Mouse (Mus musculus) limb, embryonic 13.5 days (tissue): ENCODE results near the gene Ankrd23. TPM values are rescaled to one million over a fixed set of nuclear protein-coding genes. Genes with fewer than 3 reads are reported as not detected.

Experiments used
- ATAC-seq: fragments of 200-750 bp; cut with Nextera tagmentation; 2 replicates; pipeline ENCODE4 v1.8.0; 2017; ENCODE audit warnings: low read depth, moderate number of reproducible peaks, moderate TSS enrichment; ENCODE audit not compliant: low FRiP score
- H3K27ac ChIP-seq: fragments of 300-500 bp; sonication (generic); 2 replicates; pipeline ENCODE4 v1.5.1; 2015; ENCODE audit warnings: inconsistent platforms, mild to moderate bottlenecking, moderate library complexity
- H3K27me3 ChIP-seq: fragments of 300-500 bp; sonication (generic); 2 replicates; pipeline ENCODE4 v1.6.1; 2015; ENCODE audit warnings: mild to moderate bottlenecking, inconsistent platforms
- H3K36me3 ChIP-seq: fragments of 300-500 bp; sonication (generic); 2 replicates; pipeline ENCODE4 v1.6.1; 2015; ENCODE audit warnings: inconsistent platforms, mild to moderate bottlenecking, moderate library complexity
- H3K4me1 ChIP-seq: fragments of 300-500 bp; sonication (generic); 2 replicates; pipeline ENCODE4 v1.6.1; 2015; ENCODE audit warnings: inconsistent platforms
- H3K4me2 ChIP-seq: fragments of 300-500 bp; sonication (generic); replicated peaks from 2 replicates; pipeline ENCODE4 v1.6.1; 2015; ENCODE audit warnings: inconsistent platforms, mild to moderate bottlenecking, moderate library complexity
- H3K4me3 ChIP-seq: fragments of 300-500 bp; sonication (generic); 2 replicates; pipeline ENCODE4 v1.5.1; 2015; ENCODE audit warnings: moderate library complexity, mild to moderate bottlenecking, inconsistent platforms
- H3K9ac ChIP-seq: fragments of 300-500 bp; sonication (generic); 2 replicates; pipeline ENCODE4 v1.6.1; 2015; ENCODE audit warnings: mild to moderate bottlenecking, inconsistent platforms
- H3K9me3 ChIP-seq: fragments of 300-500 bp; sonication (generic); 2 replicates; pipeline ENCODE4 v1.6.1; 2016; ENCODE audit warnings: inconsistent platforms
- WGBS: fragments of 180-500 bp; shearing (Covaris S2); methylation state at CpG from one replicate; pipeline ENCODE4 v1.1.7; 2015; 5-methylcytosine and 5-hydroxymethylcytosine counted together
- polyA plus RNA-seq: library from polyadenylated mRNA; unstranded; fragments of >200 nt; fragmentation: Nextera tagmentation; extraction: Ambion mirVana; gene quantifications from 2 replicates; pipeline ENCODE4 v1.2.1, GENCODE M21; 2015

Ankrd23 gene
- polyA plus RNA-seq, 1 experiment from 2014 or later, result 20.8 TPM

DNA sequence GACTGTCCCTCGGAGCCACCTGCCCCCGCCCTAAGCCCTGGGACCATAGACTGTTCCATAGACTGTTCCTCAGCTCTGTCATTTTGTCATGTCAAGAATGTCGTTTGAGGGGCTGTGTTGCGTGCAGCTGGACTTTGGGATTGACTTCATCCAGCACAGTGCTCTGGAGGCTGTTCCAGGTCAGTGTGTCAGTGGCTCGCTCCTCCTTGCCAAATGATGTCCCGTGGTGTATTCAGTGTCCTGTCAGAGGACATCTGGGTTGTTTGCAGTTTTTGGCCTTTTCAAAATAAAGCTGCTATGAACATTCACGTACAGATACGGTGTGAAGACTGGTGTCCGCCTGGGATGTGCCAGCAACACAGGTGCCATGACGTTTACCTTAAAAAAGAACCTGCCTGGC, 9.8 kb downstream of the Ankrd23 start:
- Histone ChIP-seq H3K36me3 (peaks cover 64% of the 10 kb centered on the region), H3K9ac (no peak overlapping the region), H3K4me3 (no peak overlapping the region), H3K27me3 (no peaks in the 10 kb centered on the region), H3K4me2 (no peak overlapping the region), H3K27ac (no peak overlapping the region), H3K9me3 (no peaks in the 10 kb centered on the region), H3K4me1 (peaks cover 41% of the 10 kb centered on the region)
- WGBS, result 92% methylated on average over 10 of the region's 10 CpGs
- no peak for ATAC-seq

DNA sequence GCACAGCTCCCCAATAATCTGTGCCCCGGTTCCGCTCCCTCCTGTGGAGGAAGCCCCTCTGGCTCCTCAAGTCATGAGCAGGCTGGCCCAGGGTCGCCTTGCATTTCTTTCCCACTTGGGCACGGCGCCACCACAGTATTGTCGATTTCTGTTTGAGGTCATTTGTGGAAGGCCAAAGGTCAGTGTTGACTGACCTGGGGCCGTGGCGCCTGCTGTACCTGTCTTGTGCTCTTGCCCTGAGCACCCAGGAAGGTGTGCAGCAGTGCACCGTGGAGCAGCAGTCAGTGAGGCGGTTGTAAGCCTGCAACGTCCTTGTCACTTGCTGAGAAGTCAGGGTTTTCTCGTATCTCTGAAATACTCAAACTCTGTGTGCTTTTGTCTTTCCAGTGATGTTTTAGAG, 10.9 kb downstream of the Ankrd23 start:
- Histone ChIP-seq H3K4me3 (no peak overlapping the region), H3K9me3 (no peaks in the 10 kb centered on the region), H3K4me2 (no peak overlapping the region), H3K27me3 (no peaks in the 10 kb centered on the region), H3K4me1 (peaks cover 50% of the 10 kb centered on the region), H3K27ac (no peak overlapping the region), H3K36me3 (peaks cover 65% of the 10 kb centered on the region), H3K9ac (no peak overlapping the region)
- ATAC-seq, result no peak
- 90% methylated on average over 12 of the region's 12 CpGs for WGBS

GRCm38 (mm10) chr1:36524058-36524457, 12.6 kb downstream of the Ankrd23 start:
- no peak overlapping the region for H3K4me3 ChIP-seq
- no peak for ATAC-seq
- H3K27me3 ChIP-seq, result no peaks in the 10 kb centered on the region
- peaks cover 80% of the 10 kb centered on the region for H3K36me3 ChIP-seq
- 85% methylated on average over 5 of the region's 5 CpGs for WGBS
- H3K4me1 ChIP-seq, result peaks cover 40% of the 10 kb centered on the region
- no peak overlapping the region for H3K4me2 ChIP-seq
- no peak overlapping the region for H3K9ac ChIP-seq
- H3K9me3 ChIP-seq, result no peaks in the 10 kb centered on the region
- H3K27ac ChIP-seq, result peak overlapping the region; percentile 89; the same call in 1 of the 2 replicates

GRCm38 (mm10) chr1:36523332-36524013, 13.2 kb downstream of the Ankrd23 start:
- Histone ChIP-seq H3K4me3 (no peak overlapping the region), H3K27me3 (no peaks in the 10 kb centered on the region), H3K9ac (no peak overlapping the region), H3K27ac (peak overlapping the region; percentile 89), H3K9me3 (no peaks in the 10 kb centered on the region), H3K4me2 (peak overlapping the region; percentile 29), H3K4me1 (peaks cover 40% of the 10 kb centered on the region), H3K36me3 (peaks cover 86% of the 10 kb centered on the region)
- WGBS, result 29% methylated on average over 9 of the region's 9 CpGs
- peak; percentile 85 for ATAC-seq

- H3K4me1 ChIP-seq, result peaks cover 39% of the 10 kb centered on the region
- H3K4me2 ChIP-seq, result no peak overlapping the region
- no peak overlapping the region for H3K9ac ChIP-seq
- H3K9me3 ChIP-seq, result no peaks in the 10 kb centered on the region
- peaks cover 87% of the 10 kb centered on the region for H3K36me3 ChIP-seq
- WGBS, result 92% methylated on average over 7 of the region's 7 CpGs
- peak overlapping the region; percentile 89; the same call in 1 of the 2 replicates for H3K27ac ChIP-seq
- no peak for ATAC-seq
- H3K27me3 ChIP-seq, result no peaks in the 10 kb centered on the region
- H3K4me3 ChIP-seq, result no peak overlapping the region
These were observed 14.5 kb downstream of the Ankrd23 start for GRCm38 (mm10) chr1:36522210-36522609.

DNA sequence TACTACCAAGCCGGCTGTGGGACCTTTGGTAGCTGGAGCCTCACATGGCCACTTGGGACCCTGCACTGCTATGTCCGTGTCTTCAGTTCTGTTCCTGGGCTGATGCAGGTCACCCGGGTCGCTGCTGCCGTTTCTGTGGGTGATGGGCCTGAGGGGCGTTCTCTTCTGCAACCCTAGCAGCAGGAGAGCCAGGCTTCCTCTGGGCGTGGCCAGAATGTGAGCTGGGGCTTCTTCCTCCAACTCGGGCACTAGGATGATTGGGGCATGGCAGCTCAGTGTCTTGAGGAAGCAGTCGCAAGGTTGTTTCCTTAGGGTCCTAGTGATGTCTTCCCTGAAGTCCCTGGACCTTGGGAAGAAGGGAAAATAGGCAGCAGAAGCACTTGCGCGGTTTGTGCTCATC, 17.1 kb downstream of the Ankrd23 start:
- no peak for ATAC-seq
- peaks cover 75% of the 10 kb centered on the region for H3K36me3 ChIP-seq

DNA sequence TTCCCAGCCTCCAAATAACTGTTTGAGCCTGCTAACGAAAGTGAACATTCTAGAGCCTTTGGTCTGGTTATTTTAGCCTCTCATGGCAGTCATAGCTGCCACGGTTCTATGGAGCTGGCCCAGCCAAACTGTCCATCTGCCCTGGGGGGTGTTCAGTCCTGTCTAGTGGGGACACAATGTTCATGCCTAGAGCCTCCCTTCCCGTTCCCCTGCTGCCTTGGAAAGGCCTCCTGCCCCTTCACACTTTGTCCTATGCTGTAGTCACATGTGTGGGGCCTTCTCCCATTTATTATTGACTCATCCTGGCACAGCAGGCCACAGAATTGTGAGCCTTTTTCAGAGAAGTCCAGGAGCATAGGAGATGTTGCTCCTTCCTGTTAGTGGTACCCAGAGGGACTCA, 18.4 kb downstream of the Ankrd23 start:
- H3K36me3 ChIP-seq, result peaks cover 62% of the 10 kb centered on the region
- H3K27ac ChIP-seq, result no peak overlapping the region
- 74% methylated on average over 3 of the region's 3 CpGs for WGBS

More for the DNA sequence above, 17.1 kb downstream of the Ankrd23 start:
- H3K4me2 ChIP-seq, result no peak overlapping the region
- no peak overlapping the region for H3K9ac ChIP-seq
- H3K9me3 ChIP-seq, result no peaks in the 10 kb centered on the region
- 82% methylated on average over 11 of the region's 11 CpGs for WGBS
- H3K4me1 ChIP-seq, result peaks cover 47% of the 10 kb centered on the region
- no peak overlapping the region for H3K27ac ChIP-seq
- no peak overlapping the region for H3K4me3 ChIP-seq
- no peaks in the 10 kb centered on the region for H3K27me3 ChIP-seq

DNA sequence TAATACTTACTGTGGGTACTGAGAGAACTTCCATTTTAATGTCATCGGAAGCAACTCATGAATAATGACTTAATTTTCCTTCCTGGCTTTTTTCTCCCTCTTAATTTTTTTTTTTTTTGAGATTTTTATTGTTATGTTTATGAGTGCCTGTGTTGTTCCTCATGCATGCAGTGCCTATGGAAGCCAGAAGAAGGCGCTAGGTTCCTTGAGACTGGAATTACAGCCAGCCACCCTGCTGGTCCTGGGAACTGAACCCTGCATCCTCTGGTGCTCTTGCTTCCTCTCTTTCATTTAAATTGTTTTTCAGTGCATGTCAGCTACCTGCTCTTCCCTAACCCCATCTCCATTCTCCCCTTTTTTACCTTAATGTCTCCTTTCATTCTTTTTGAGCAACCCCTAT, 23.0 kb downstream of the Ankrd23 start:
- Histone ChIP-seq H3K4me1 (peaks cover 29% of the 10 kb centered on the region), H3K27ac (no peak overlapping the region), H3K4me2 (peak overlapping the region; percentile 96), H3K27me3 (no peaks in the 10 kb centered on the region), H3K36me3 (peaks cover 25% of the 10 kb centered on the region), H3K4me3 (peak overlapping the region; percentile 93), H3K9ac (peak overlapping the region; percentile 87), H3K9me3 (no peaks in the 10 kb centered on the region)
- 58% methylated on average over 2 of the region's 2 CpGs for WGBS
- ATAC-seq, result no peak

More for the DNA sequence above, 18.4 kb downstream of the Ankrd23 start:
- no peaks in the 10 kb centered on the region for H3K9me3 ChIP-seq
- no peak for ATAC-seq
- no peaks in the 10 kb centered on the region for H3K27me3 ChIP-seq
- no peak overlapping the region for H3K4me3 ChIP-seq
- H3K4me1 ChIP-seq, result peaks cover 48% of the 10 kb centered on the region
- H3K9ac ChIP-seq, result no peak overlapping the region
- H3K4me2 ChIP-seq, result no peak overlapping the region

DNA sequence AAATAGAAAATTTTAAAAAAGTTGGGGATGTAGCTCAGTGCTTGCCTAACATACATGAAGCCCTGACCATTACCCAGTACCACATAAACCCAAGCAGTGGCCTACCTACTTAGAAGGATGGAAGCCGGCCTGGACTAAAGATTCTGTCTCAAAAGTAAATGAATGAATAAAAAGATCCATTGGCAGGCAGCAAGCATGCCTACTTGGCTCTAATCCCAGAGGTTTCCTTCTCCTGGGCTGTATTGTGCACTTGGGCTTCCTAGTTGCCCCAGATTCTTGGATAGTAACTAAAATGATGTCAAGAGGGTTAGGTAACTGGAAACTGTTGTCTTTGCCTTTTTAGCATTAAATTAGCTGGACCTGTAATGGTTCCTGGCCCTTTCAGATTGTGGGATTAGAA, 23.4 kb downstream of the Ankrd23 start:
- H3K9ac ChIP-seq, result peak overlapping the region; percentile 87
- 11% methylated on average over 1 of the region's 1 CpGs for WGBS
- no peak overlapping the region for H3K27ac ChIP-seq
- H3K9me3 ChIP-seq, result no peaks in the 10 kb centered on the region
- H3K4me3 ChIP-seq, result peak overlapping the region; percentile 93
- peaks cover 21% of the 10 kb centered on the region for H3K36me3 ChIP-seq
- no peaks in the 10 kb centered on the region for H3K27me3 ChIP-seq
- H3K4me2 ChIP-seq, result peak overlapping the region; percentile 96
- H3K4me1 ChIP-seq, result peaks cover 27% of the 10 kb centered on the region
- ATAC-seq, result no peak

DNA sequence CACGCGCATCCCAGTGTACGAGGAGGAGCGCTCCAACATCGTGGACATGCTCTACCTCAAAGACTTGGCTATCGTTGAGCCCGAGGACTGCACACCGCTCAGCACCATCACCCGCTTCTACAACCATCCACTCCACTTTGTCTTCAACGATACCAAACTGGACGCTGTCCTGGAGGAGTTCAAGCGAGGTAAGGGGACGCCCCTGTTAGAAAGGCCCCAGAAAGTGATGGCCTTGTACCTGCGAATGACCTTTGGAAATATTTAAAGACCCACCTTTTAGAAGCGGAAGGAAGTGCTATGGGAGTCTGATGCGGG, 23.8 kb downstream of the Ankrd23 start:
- peak overlapping the region; percentile 96 for H3K4me2 ChIP-seq
- ATAC-seq, result no peak
- H3K9ac ChIP-seq, result peak overlapping the region; percentile 87
- H3K9me3 ChIP-seq, result no peaks in the 10 kb centered on the region
- peaks cover 26% of the 10 kb centered on the region for H3K4me1 ChIP-seq
- H3K36me3 ChIP-seq, result peaks cover 19% of the 10 kb centered on the region
- H3K27me3 ChIP-seq, result no peaks in the 10 kb centered on the region
- 1% methylated on average over 16 of the region's 16 CpGs for WGBS
- peak overlapping the region; percentile 99 for H3K27ac ChIP-seq
- H3K4me3 ChIP-seq, result peak overlapping the region; percentile 93

DNA sequence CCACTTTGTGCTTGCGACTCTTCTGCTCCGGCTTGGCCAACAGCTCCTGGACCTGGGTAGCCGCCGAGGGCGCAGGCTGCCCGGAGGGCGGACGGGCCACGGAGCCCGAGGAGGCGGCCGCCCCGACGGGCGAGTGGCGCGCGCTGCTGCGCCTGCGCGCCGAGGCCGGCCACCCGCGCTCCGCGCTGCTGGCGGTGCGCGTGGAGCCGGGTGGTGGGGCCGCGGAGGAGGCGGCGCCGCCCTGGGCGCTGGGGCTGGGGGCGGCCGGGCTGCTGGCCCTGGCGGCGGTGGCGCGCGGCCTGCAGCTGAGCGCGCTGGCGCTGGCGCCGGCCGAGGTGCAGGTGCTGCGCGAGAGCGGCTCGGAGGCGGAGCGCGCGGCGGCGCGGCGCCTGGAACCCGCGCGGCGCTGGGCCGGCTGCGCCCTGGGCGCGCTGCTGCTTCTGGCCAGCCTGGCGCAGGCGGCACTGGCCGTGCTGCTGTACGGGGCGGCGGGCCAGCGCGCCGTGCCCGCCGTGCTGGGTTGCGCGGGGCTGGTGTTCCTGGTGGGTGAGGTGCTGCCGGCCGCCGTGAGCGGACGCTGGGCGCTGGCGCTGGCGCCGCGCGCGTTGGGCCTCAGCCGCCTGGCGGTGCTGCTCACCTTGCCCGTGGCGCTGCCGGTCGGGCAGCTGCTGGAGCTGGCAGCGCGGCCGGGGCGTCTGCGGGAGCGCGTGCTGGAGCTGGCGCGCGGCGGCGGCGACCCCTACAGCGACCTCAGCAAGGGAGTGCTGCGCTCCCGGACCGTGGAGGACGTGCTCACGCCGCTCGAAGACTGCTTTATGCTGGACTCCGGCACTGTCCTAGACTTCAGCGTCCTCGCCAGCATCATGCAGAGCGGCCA, 24.4 kb downstream of the Ankrd23 start:
- H3K9ac ChIP-seq, result peak overlapping the region; percentile 87
- H3K9me3 ChIP-seq, result no peaks in the 10 kb centered on the region
- H3K36me3 ChIP-seq, result peaks cover 25% of the 10 kb centered on the region
- H3K27me3 ChIP-seq, result no peaks in the 10 kb centered on the region
- H3K4me1 ChIP-seq, result peaks cover 26% of the 10 kb centered on the region
- H3K4me3 ChIP-seq, result peak overlapping the region; percentile 93
- peak overlapping the region; percentile 99 for H3K27ac ChIP-seq
- peak overlapping the region; percentile 96 for H3K4me2 ChIP-seq
- ATAC-seq, result peak; percentile 75
- under 1% methylated on average over 120 of the region's 126 CpGs for WGBS

DNA sequence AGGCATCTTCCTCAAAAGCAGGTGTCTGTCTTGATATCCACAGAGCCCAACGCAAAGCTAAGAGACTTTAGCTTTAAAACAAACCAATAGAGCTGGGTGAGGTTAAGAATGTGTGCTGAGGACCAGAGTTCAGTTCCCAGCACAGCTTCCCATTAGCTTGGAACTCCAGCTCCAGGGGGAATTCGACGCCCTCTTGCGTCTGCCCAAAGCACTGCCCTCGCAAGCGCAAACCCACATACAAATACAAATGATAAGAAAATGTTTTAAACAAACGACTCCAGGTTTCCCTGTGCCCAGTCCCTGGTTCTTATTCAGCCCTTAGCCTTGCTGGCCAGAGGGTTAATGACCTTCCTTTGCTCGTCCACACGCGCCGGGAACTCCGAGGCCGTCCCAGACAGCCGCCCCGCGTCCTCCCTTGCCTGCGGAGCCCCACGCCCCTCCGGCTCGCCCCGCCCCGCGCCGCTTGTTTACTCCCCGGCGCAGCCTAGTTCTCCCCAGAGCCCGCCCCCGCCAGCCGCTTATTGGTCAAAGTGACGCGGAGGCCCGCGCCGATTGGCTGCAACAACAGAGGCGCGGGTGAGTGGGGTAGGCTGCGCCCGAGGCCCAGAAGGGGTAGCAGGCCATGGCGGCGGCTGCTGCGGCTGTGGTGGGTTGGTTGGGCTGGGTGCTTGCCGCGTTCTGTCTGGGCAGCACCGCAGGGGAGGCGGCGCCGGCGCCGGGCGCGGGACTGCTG, 25.2 kb downstream of the Ankrd23 start, which contains the start of gene Cnnm3:
TSS of gene Cnnm3 (plus strand) at position 579 of the 733 bp plus-strand sequence.
- Histone ChIP-seq H3K4me2 (peak within 1 kb of the TSS; percentile 96), H3K27me3 (no peaks in the 10 kb centered on the region), H3K9ac (peak within 1 kb of the TSS; percentile 87), H3K27ac (peak within 1 kb of the TSS; percentile 99), H3K9me3 (no peaks in the 10 kb centered on the region), H3K4me1 (peaks cover 26% of the 10 kb centered on the region), H3K36me3 (peaks cover 26% of the 10 kb centered on the region), H3K4me3 (peak within 1 kb of the TSS; percentile 93)
- WGBS, result 2% methylated on average over 46 of the region's 51 CpGs
- peak; percentile 99 for ATAC-seq
